Mouse (Mus musculus) kidney, adult 10 weeks (tissue): ENCODE results near the gene Olfr1495. TPM values are rescaled to one million over a fixed set of nuclear protein-coding genes. Genes with fewer than 3 reads are reported as not detected.

Experiments used
- polyA plus RNA-seq: library from polyadenylated mRNA; stranded (reverse); fragments of 350-450 nt; fragmentation: Illumina TruSeq; extraction: RNeasy Lipid Tissue Mini Kit (QIAGEN cat#74804); gene quantifications from one replicate; pipeline ENCODE4 v1.2.3, GENCODE M21; 2014; ENCODE audit warnings: low read depth, low replicate concordance

The Olfr1495 gene
- not detected for polyA plus RNA-seq

GRCm38 (mm10) chr19:13764306-13764705, at the start of gene Olfr1495:
Gene Olfr1495 (plus strand): TSS chr19:13764606.

GRCm38 (mm10) chr19:13722978-13723377, 41.4 kb upstream of the Olfr1495 start, which contains the start of gene Olfr1493-ps1:
Gene Olfr1493-ps1 (plus strand): TSS chr19:13723278.

DNA sequence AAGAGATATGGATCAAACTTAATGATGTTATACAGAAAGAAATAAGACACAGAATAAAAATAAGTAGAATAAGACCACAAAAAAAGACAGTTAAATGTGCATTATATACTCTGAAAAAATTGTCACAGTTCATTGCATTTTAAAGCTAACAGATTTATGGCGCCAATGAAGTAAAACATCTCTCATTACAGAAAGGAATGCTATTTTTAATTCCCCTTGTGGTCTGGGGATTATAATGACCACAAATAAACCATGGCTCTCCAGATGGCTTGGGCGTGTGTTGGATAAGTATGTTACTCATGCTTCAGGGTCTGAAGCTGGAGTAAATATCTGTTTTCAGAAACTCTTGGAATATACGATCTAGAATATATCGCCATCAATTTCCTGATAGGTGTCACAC, 25.0 kb upstream of the Olfr1495 start, which contains the start of gene Olfr1494:
Gene Olfr1494 (plus strand): TSS at position 301 of the 400 bp plus-strand sequence.

DNA sequence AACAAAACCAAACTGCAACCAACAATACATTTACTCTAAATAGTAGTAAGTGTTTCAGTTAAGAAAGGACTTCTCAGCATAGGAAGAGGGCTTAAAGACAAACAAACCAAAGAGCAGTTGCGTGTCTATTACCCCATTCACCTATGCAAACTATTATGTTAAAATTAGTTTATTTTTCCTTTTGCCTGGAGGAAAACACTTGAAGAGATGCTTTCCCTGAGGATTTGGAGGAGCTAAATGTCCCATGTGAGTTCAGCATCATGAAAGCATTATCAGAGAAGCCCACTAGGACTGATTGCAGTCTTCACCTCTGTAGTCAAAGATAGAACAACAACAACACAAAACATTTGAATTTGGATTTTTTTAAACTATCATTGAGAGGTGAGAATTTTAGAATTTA, 13.2 kb downstream of the Olfr1495 start, which contains the start of gene Olfr1496:
Gene Olfr1496 (plus strand): TSS at position 301 of the 400 bp plus-strand sequence.

GRCm38 (mm10) chr19:13798102-13798501, 33.7 kb downstream of the Olfr1495 start, which contains the start of gene Olfr1497:
Gene Olfr1497 (minus strand): TSS chr19:13798202.

GRCm38 (mm10) chr19:13819347-13819746, 54.9 kb downstream of the Olfr1495 start, which contains the start of gene Olfr1499:
Gene Olfr1499 (minus strand): TSS chr19:13819447.

Other genes with a start within 250 kb of the Olfr1495 start
- gene Olfr1480, start 236.7 kb upstream of the Olfr1495 start, polyA plus RNA-seq = not detected
- gene Olfr1484, start 181.1 kb upstream of the Olfr1495 start, polyA plus RNA-seq = not detected
- not detected for gene Olfr1487, start 147.2 kb upstream of the Olfr1495 start, polyA plus RNA-seq
- not detected for gene Olfr1489, start 133.0 kb upstream of the Olfr1495 start, polyA plus RNA-seq
- not detected for gene Olfr1490, start 113.5 kb upstream of the Olfr1495 start, polyA plus RNA-seq
- not detected for gene Olfr1491, start 67.3 kb upstream of the Olfr1495 start, polyA plus RNA-seq
- not detected for gene Olfr1493-ps1, start 41.3 kb upstream of the Olfr1495 start, polyA plus RNA-seq
- gene Olfr1494, start 24.9 kb upstream of the Olfr1495 start, polyA plus RNA-seq = not detected
- not detected for gene Olfr1496, start 13.3 kb downstream of the Olfr1495 start, polyA plus RNA-seq
- not detected for gene Olfr1497, start 33.6 kb downstream of the Olfr1495 start, polyA plus RNA-seq
- gene Olfr1499, start 54.8 kb downstream of the Olfr1495 start, polyA plus RNA-seq = not detected
- not detected for gene Olfr1500, start 65.9 kb downstream of the Olfr1495 start, polyA plus RNA-seq
- not detected for gene Olfr1501, start 86.1 kb downstream of the Olfr1495 start, polyA plus RNA-seq
- not detected for gene Olfr1502, start 97.2 kb downstream of the Olfr1495 start, polyA plus RNA-seq
- gene Olfr1504, start 133.3 kb downstream of the Olfr1495 start, polyA plus RNA-seq = not detected
- not detected for gene Olfr1505, start 148.9 kb downstream of the Olfr1495 start, polyA plus RNA-seq